Mouse (Mus musculus) stomach, embryonic 16.5 days (tissue): Measurements from ENCODE around the gene Zfhx3. TPM values are rescaled to one million over a fixed set of nuclear protein-coding genes. Genes with fewer than 3 reads are reported as not detected.

ENCODE experiments used
- ATAC-seq: fragments of 200-750 bp; cut with Nextera tagmentation; 2 replicates; pipeline ENCODE4 v1.8.0; 2017; ENCODE audit warnings: moderate number of reproducible peaks, moderate TSS enrichment; ENCODE audit not compliant: insufficient read depth, low FRiP score
- H3K27ac ChIP-seq: fragments of 300-500 bp; sonication (generic); 2 replicates; pipeline ENCODE4 v1.5.1; 2014; ENCODE audit warnings: low read length
- H3K27me3 ChIP-seq: fragments of 300-500 bp; sonication (generic); 2 replicates; pipeline ENCODE4 v1.6.1; 2014; ENCODE audit warnings: low read length, control low read depth, mixed read lengths; ENCODE audit not compliant: control insufficient read depth, insufficient read depth
- H3K36me3 ChIP-seq: fragments of 300-500 bp; sonication (generic); 2 replicates; pipeline ENCODE4 v1.6.1; 2014; ENCODE audit warnings: low read length; ENCODE audit not compliant: control insufficient read depth, insufficient read depth
- H3K4me1 ChIP-seq: fragments of 300-500 bp; sonication (generic); 2 replicates; pipeline ENCODE4 v1.6.1; 2014; ENCODE audit warnings: low read length, control low read depth, mixed read lengths; ENCODE audit not compliant: control insufficient read depth, insufficient read depth
- H3K4me2 ChIP-seq: fragments of 300-500 bp; sonication (generic); 2 replicates; pipeline ENCODE4 v1.6.1; 2014; ENCODE audit warnings: low read depth, low read length, mixed read lengths
- H3K4me3 ChIP-seq: fragments of 300-500 bp; sonication (generic); replicated peaks from 2 replicates; pipeline ENCODE4 v1.5.1; 2014; ENCODE audit warnings: mild to moderate bottlenecking, low read length
- H3K9ac ChIP-seq: fragments of 300-500 bp; sonication (generic); 2 replicates; pipeline ENCODE4 v1.6.1; 2014; ENCODE audit warnings: low read length
- H3K9me3 ChIP-seq: fragments of 300-500 bp; sonication (generic); replicated peaks from 2 replicates; pipeline ENCODE4 v1.6.1; 2016; ENCODE audit warnings: low read length, control low read depth; ENCODE audit not compliant: control insufficient read depth
- WGBS: fragments of 180-500 bp; shearing (Covaris S2); extraction: QIAGEN DNeasy Blood & Tissue Kit; methylation state at CpG from one replicate; pipeline ENCODE4 v1.1.7; 2014; 5-methylcytosine and 5-hydroxymethylcytosine counted together
- polyA plus RNA-seq: library from polyadenylated mRNA; unstranded; fragments of >200 nt; fragmentation: Nextera tagmentation; extraction: Ambion mirVana; gene quantifications from 2 replicates; pipeline ENCODE4 v1.2.1, GENCODE M21; 2015

Gene Zfhx3
- polyA plus RNA-seq, 1 experiment from 2014 or later: 10.9 TPM

GRCm38 (mm10) chr8:108061972-108062371 lies 119.5 kb downstream of the Zfhx3 start:
- H3K36me3 ChIP-seq: no peaks in the 10 kb centered on the region

GRCm38 (mm10) chr8:108067111-108067510 lies 124.7 kb downstream of the Zfhx3 start:
- ATAC-seq: no peak
- no peak overlapping the region for H3K9ac ChIP-seq
- 79% methylated on average over 6 of the region's 6 CpGs for WGBS
- H3K9me3 ChIP-seq: no peaks in the 10 kb centered on the region
- H3K4me1 ChIP-seq: no peaks in the 10 kb centered on the region
- H3K27me3 ChIP-seq: no peaks in the 10 kb centered on the region
- no peak overlapping the region for H3K4me3 ChIP-seq
- H3K36me3 ChIP-seq: no peaks in the 10 kb centered on the region
- no peak overlapping the region for H3K27ac ChIP-seq
- H3K4me2 ChIP-seq: no peak overlapping the region

More at GRCm38 (mm10) chr8:108061972-108062371, 119.5 kb downstream of the Zfhx3 start:
- no peak for ATAC-seq
- Histone ChIP-seq H3K4me2 (no peak overlapping the region), H3K9me3 (no peaks in the 10 kb centered on the region), H3K4me1 (no peaks in the 10 kb centered on the region), H3K27me3 (no peaks in the 10 kb centered on the region), H3K9ac (no peak overlapping the region), H3K27ac (no peak overlapping the region), H3K4me3 (no peak overlapping the region)
- 50% methylated on average over 12 of the region's 12 CpGs for WGBS

GRCm38 (mm10) chr8:108068195-108068594 lies 125.8 kb downstream of the Zfhx3 start:
- Histone ChIP-seq H3K9me3 (no peaks in the 10 kb centered on the region), H3K27ac (no peak overlapping the region), H3K9ac (no peak overlapping the region), H3K27me3 (no peaks in the 10 kb centered on the region), H3K36me3 (no peaks in the 10 kb centered on the region), H3K4me1 (no peaks in the 10 kb centered on the region), H3K4me3 (no peak overlapping the region), H3K4me2 (no peak overlapping the region)
- 38% methylated on average over 8 of the region's 8 CpGs for WGBS
- no peak for ATAC-seq

DNA sequence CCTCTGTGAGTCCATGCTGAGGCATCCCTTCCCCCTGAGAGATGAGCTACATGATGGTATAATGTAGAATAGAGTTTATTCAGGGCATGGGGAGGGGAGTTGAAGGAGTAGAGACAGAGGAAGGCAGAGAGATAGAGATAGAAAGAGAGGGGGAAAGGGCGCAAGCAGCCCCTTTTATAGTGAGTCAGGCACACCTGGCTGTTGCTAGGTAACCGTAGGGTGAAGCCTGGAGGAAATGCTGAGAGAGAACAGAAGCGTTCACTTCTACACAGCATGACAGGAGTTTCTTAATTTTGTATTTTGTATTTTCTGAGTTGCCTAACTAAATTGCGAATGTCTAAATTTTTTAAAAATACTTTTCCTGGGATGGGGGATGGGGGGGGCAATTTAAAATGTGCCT lies 128.0 kb downstream of the Zfhx3 start:
- H3K4me1 ChIP-seq: no peaks in the 10 kb centered on the region
- H3K36me3 ChIP-seq: no peaks in the 10 kb centered on the region
- no peak overlapping the region for H3K27ac ChIP-seq
- H3K4me3 ChIP-seq: no peak overlapping the region
- no peak for ATAC-seq
- 62% methylated on average over 4 of the region's 4 CpGs for WGBS
- no peaks in the 10 kb centered on the region for H3K9me3 ChIP-seq
- no peak overlapping the region for H3K4me2 ChIP-seq
- H3K9ac ChIP-seq: no peak overlapping the region
- H3K27me3 ChIP-seq: no peaks in the 10 kb centered on the region

GRCm38 (mm10) chr8:108072126-108072746 lies 129.8 kb downstream of the Zfhx3 start:
- ATAC-seq: no peak
- Histone ChIP-seq H3K9me3 (no peaks in the 10 kb centered on the region), H3K27ac (no peak overlapping the region), H3K27me3 (no peaks in the 10 kb centered on the region), H3K4me1 (no peaks in the 10 kb centered on the region), H3K36me3 (no peaks in the 10 kb centered on the region), H3K4me3 (no peak overlapping the region), H3K9ac (no peak overlapping the region), H3K4me2 (no peak overlapping the region)
- WGBS: 70% methylated on average over 2 of the region's 2 CpGs

GRCm38 (mm10) chr8:108072853-108073252 lies 130.4 kb downstream of the Zfhx3 start:
- no peak overlapping the region for H3K4me2 ChIP-seq
- H3K4me3 ChIP-seq: no peak overlapping the region
- no peak overlapping the region for H3K9ac ChIP-seq
- no peaks in the 10 kb centered on the region for H3K36me3 ChIP-seq
- no peak for ATAC-seq
- H3K4me1 ChIP-seq: no peaks in the 10 kb centered on the region
- WGBS: 89% methylated on average over 5 of the region's 5 CpGs
- no peaks in the 10 kb centered on the region for H3K27me3 ChIP-seq
- H3K9me3 ChIP-seq: no peaks in the 10 kb centered on the region
- H3K27ac ChIP-seq: no peak overlapping the region

DNA sequence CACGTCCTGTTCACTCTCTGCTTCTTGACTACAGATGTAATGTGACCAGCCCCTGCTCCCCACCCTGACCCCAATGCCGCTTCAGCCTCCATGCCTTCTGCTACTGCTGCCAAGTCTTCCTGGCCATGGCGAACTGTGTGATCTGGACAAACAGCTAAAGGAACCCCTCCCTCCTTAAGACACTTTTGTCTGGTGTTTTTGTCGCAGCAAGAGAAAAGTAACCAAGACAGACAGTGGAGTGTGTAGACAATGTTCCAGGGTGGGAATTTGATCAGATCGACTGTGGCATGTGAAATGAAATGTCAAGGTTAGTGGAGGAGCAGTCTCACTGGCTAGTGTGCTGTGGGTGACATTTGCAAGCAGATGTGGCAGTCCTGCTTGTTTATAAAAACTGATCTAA lies 132.7 kb downstream of the Zfhx3 start:
- Histone ChIP-seq H3K9ac (no peak overlapping the region), H3K36me3 (no peaks in the 10 kb centered on the region), H3K27ac (no peak overlapping the region), H3K9me3 (no peaks in the 10 kb centered on the region), H3K4me3 (no peak overlapping the region), H3K4me2 (no peak overlapping the region), H3K4me1 (no peaks in the 10 kb centered on the region), H3K27me3 (no peaks in the 10 kb centered on the region)
- ATAC-seq: no peak
- WGBS: 67% methylated on average over 5 of the region's 5 CpGs

- no peak overlapping the region for H3K4me3 ChIP-seq
- H3K9ac ChIP-seq: no peak overlapping the region
- H3K4me1 ChIP-seq: no peaks in the 10 kb centered on the region
- ATAC-seq: no peak
- 80% methylated on average over 4 of the region's 4 CpGs for WGBS
- H3K4me2 ChIP-seq: no peak overlapping the region
- no peaks in the 10 kb centered on the region for H3K27me3 ChIP-seq
- H3K9me3 ChIP-seq: no peaks in the 10 kb centered on the region
- H3K36me3 ChIP-seq: no peaks in the 10 kb centered on the region
- H3K27ac ChIP-seq: no peak overlapping the region
Measured at GRCm38 (mm10) chr8:108078726-108079125, 136.3 kb downstream of the Zfhx3 start.

DNA sequence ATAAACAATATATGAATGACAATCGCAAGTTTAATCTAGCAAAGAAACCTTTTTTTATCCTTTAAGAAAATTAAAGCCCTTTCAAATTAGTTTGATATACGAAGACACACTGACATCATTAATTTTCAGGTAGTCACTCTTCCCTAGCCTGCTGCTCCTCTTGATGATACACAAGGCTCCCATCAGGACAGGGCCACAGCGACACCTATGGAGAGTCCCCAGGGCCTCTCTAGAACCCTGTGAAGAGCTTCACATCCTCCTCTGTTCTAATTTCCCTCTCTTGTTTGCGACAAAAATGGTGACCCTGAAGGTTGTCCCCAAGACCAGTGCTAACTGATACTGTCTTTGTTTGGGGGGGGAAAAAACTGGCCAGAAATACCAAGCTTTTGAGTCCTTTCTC lies 144.5 kb downstream of the Zfhx3 start:
- 68% methylated on average over 4 of the region's 4 CpGs for WGBS
- no peak for ATAC-seq

More for the DNA sequence above, 144.5 kb downstream of the Zfhx3 start:
- Histone ChIP-seq H3K9me3 (no peaks in the 10 kb centered on the region), H3K9ac (no peak overlapping the region), H3K4me1 (no peaks in the 10 kb centered on the region), H3K4me3 (no peak overlapping the region), H3K27me3 (no peaks in the 10 kb centered on the region), H3K36me3 (no peaks in the 10 kb centered on the region), H3K4me2 (no peak overlapping the region), H3K27ac (no peak overlapping the region)
